Mouse (Mus musculus) ovary, postnatal 10 days (tissue): Measurements from ENCODE around the gene Tspan13.
A peak's percentile ranks its signal among the peaks of the same experiment; 100 is the strongest.

ENCODE experiments used
- DNase-seq: peaks from one replicate; pipeline ENCODE4 v3.0.0; 2022; ENCODE audit warnings: low spot score

Tspan13 gene

GRCm38 (mm10) chr12:36042348-36042778 is at the start of gene Tspan13:
TSS of gene Tspan13 (minus strand) at chr12:36042500.
- peak; percentile 63 for DNase-seq

DNA sequence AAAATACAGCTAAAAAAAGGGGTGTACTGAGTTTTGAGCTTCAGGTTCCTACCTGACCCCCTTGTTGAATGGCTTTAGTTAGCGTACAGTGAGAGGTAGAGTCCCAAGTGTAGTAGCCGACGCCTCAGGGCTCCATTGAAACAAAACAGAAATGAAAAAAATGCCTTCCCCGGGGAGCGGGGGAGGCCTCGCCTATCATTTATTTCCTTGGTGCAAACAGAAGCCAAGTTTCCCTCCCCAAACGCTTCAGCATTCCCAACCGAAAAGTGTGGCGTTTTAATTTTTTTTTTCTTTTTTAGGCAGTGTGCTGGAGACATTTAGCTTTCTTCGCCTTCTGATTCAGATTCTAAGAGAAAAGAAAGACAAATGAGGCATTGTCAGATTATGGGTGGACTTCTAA is 49.7 kb upstream of the Tspan13 start:
- DNase-seq: no peak

- DNase-seq: no peak
Measured at GRCm38 (mm10) chr12:36089221-36089620, 46.9 kb upstream of the Tspan13 start.

- no peak for DNase-seq
Measured at GRCm38 (mm10) chr12:36088804-36089203, 46.5 kb upstream of the Tspan13 start.

DNA sequence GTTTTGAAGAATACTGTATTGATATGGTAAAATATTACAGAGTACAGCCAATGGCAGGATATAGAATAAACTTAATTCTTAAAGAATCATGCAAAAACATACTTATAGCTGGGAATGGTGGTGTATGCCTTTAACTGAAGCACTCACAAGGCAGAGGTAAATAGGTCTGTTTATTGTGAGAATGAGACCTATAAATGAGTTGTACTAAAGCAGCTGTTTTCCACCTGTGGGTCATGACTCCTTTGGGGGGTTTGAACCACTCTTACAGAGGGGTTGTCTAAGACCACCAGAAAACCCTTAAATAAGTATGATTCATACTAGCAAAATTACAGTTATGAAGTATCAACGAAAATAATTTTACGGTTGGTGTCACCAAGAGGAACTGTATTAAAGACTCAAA is 43.1 kb upstream of the Tspan13 start:
- no peak for DNase-seq

GRCm38 (mm10) chr12:36078101-36078899 is 36.0 kb upstream of the Tspan13 start:
- DNase-seq: no peak

- no peak for DNase-seq
Measured at GRCm38 (mm10) chr12:36072860-36073259, 30.6 kb upstream of the Tspan13 start.

- DNase-seq: no peak
Measured at GRCm38 (mm10) chr12:36070231-36070630, 27.9 kb upstream of the Tspan13 start.

GRCm38 (mm10) chr12:36067538-36067937 is 25.2 kb upstream of the Tspan13 start:
- DNase-seq: no peak

- DNase-seq: no peak
Measured at GRCm38 (mm10) chr12:36065911-36066310, 23.6 kb upstream of the Tspan13 start.

GRCm38 (mm10) chr12:36057699-36058098 is 15.4 kb upstream of the Tspan13 start:
- no peak for DNase-seq

DNA sequence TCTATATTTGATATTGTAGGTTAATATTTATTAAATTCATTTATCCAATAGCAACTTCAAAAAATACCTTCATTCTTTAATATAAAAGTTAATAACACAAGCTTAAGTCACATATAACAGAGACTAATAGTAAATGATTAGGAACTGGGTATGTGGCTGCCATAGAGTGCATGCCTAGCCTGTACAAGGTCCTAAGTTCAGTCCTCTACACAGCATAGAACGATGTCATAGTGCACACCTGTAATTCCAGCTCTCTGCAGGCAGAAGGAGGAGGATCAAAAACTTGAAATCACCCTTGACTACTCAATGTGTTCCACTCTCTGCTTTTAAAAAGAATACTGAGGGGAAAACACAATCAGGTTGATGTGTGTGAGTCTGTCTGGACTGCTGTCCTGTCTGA is 8.0 kb upstream of the Tspan13 start:
- no peak for DNase-seq

GRCm38 (mm10) chr12:36047593-36047992 is 5.3 kb upstream of the Tspan13 start:
- DNase-seq: no peak

DNA sequence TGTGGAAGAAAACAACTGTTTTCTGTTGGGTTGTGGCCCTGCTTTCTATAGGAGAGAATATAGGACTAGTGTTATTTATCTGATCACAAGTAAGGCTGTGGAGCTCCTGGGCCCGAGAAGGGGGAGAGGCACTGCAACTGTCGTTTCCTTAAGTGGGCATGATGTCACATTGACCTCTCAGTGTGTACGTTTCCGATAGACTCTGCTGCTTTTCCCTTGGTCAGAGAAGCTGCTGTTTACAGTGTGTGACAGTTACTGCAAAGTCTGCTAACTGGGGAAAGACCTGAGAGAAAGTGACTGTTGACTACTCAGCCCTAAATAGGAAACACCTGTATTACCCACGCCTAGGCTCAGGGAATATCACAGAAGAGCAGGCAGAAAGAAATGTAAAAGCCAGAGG is 3.9 kb upstream of the Tspan13 start:
- DNase-seq: no peak

- no peak for DNase-seq
Measured at GRCm38 (mm10) chr12:36044691-36045090, 2.4 kb upstream of the Tspan13 start.

DNA sequence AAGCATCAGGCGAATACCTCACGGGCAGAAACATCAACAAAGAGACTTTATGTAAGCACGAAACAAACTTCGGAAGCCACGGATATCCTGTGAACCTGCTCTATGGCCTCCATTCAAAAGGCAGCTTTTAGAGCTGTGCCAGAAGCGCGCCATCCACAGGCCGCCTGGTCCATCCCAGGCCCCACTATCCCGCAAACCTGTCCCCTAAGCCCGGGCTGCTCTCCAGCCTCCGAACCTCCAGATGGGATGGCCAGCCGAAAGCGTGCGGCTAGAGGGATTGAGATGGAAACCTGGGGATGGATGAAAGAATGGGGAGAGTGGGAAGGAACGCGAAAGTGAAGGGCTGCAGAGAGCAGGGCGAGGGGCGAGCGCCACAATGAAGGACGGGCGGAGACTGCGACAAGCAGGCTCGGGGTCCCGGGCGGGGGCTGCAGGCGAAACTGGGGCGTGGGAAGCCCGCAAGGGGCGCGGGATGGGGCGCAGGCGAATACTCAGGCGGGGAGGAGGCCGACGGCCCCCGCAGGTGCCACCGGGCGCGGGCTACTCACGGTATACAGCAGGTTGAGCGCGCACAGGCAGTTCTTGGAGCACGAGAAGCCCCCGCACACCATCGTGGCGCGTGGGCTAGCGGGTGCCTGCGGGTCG is 475 bp downstream of the Tspan13 start:
- peak; percentile 3 for DNase-seq

DNA sequence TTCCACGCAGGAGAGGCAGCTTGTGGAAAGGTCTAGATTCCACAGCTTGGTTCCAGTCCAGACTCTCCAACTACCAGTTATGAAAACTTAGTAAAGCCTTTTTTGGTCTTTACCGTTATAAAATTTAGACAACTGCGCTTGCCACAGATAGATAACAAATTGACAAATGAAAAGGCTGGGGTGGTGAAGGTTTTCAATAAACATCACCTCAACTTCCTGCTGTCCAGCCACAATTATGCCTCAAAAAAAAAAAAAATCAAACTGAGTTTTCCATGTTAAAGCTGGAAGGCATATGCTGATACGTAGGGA is 1.1 kb downstream of the Tspan13 start:
- no peak for DNase-seq

- no peak for DNase-seq
Measured at GRCm38 (mm10) chr12:36040571-36041280, 1.6 kb downstream of the Tspan13 start.

- no peak for DNase-seq
Measured at GRCm38 (mm10) chr12:36039541-36040084, 2.7 kb downstream of the Tspan13 start.

DNA sequence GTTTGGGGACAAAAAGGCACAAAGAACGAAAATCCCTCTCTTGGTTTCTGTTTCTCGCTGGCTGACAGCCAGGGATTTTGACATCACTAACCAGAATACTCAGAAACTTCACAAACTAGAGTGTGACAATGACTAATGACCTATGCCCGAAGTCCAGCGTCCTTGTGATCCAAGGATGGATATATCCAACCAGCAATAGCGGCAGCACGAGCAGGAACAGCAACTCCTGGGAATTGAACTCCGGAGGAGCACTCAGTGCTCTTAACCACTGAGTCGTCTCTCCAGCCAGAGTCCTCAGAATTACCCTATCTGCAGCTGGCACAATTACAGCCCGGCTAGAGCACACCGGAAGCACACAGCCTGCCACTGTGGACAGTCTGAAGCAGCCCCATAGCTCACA is 5.5 kb downstream of the Tspan13 start:
- DNase-seq: no peak

- DNase-seq: no peak
Measured at GRCm38 (mm10) chr12:36036121-36036520, 6.2 kb downstream of the Tspan13 start.

- DNase-seq: no peak
Measured at GRCm38 (mm10) chr12:36035501-36035900, 6.8 kb downstream of the Tspan13 start.

- DNase-seq: no peak
Measured at GRCm38 (mm10) chr12:36032419-36032818, 9.9 kb downstream of the Tspan13 start.
